Mouse (Mus musculus) thymus, postnatal 25 days (tissue): ENCODE data around the gene Gm20388.

ENCODE experiments used
- DNase-seq: peaks from one replicate; pipeline ENCODE4 v3.0.0; 2022

The Gm20388 gene

GRCm38 (mm10) chr8:121334495-121335424 lies 1424.1 kb downstream of the Gm20388 start:
- DNase-seq: no peak

- DNase-seq: no peak
Measured at GRCm38 (mm10) chr8:121335684-121336083, 1425.0 kb downstream of the Gm20388 start.

GRCm38 (mm10) chr8:121342931-121343330 lies 1432.3 kb downstream of the Gm20388 start:
- DNase-seq: no peak

- DNase-seq: no peak
Measured at GRCm38 (mm10) chr8:121344486-121344885, 1433.8 kb downstream of the Gm20388 start.

GRCm38 (mm10) chr8:121346175-121346574 lies 1435.5 kb downstream of the Gm20388 start:
- DNase-seq: no peak

GRCm38 (mm10) chr8:121346862-121347261 lies 1436.2 kb downstream of the Gm20388 start:
- DNase-seq: no peak

- no peak for DNase-seq
Measured at GRCm38 (mm10) chr8:121348998-121349397, 1438.4 kb downstream of the Gm20388 start.

- no peak for DNase-seq
Measured at GRCm38 (mm10) chr8:121350803-121351202, 1440.2 kb downstream of the Gm20388 start.

GRCm38 (mm10) chr8:121354844-121355243 lies 1444.2 kb downstream of the Gm20388 start:
- DNase-seq: no peak

- DNase-seq: no peak
Measured at GRCm38 (mm10) chr8:121357451-121357850, 1446.8 kb downstream of the Gm20388 start.

GRCm38 (mm10) chr8:121358609-121359008 lies 1448.0 kb downstream of the Gm20388 start:
- no peak for DNase-seq

GRCm38 (mm10) chr8:121359131-121359981 lies 1448.7 kb downstream of the Gm20388 start:
- no peak for DNase-seq

- no peak for DNase-seq
Measured at GRCm38 (mm10) chr8:121360001-121360400, 1449.4 kb downstream of the Gm20388 start.

GRCm38 (mm10) chr8:121361166-121361565 lies 1450.5 kb downstream of the Gm20388 start:
- DNase-seq: no peak

GRCm38 (mm10) chr8:121364646-121365045 lies 1454.0 kb downstream of the Gm20388 start:
- DNase-seq: no peak

GRCm38 (mm10) chr8:121365150-121365549 lies 1454.5 kb downstream of the Gm20388 start:
- no peak for DNase-seq

GRCm38 (mm10) chr8:121366655-121367054 lies 1456.0 kb downstream of the Gm20388 start:
- DNase-seq: no peak

- no peak for DNase-seq
Measured at GRCm38 (mm10) chr8:121368799-121369198, 1458.2 kb downstream of the Gm20388 start.

- DNase-seq: no peak
Measured at GRCm38 (mm10) chr8:121369378-121369777, 1458.7 kb downstream of the Gm20388 start.

GRCm38 (mm10) chr8:121371287-121371686 lies 1460.6 kb downstream of the Gm20388 start:
- no peak for DNase-seq

GRCm38 (mm10) chr8:121371911-121372638 lies 1461.4 kb downstream of the Gm20388 start:
- DNase-seq: no peak

GRCm38 (mm10) chr8:121372639-121372986 lies 1462.0 kb downstream of the Gm20388 start:
- DNase-seq: no peak

- DNase-seq: no peak
Measured at GRCm38 (mm10) chr8:121374284-121374683, 1463.6 kb downstream of the Gm20388 start.
